Mouse (Mus musculus) embryonic fibroblast, embryonic 13.5 days (primary cell): ENCODE data around the gene Cd200r1.

ENCODE experiments used
- CTCF ChIP-seq: IDR thresholded peaks from 2 replicates; pipeline ENCODE4 v1.5.1; 2011; ENCODE audit warnings: mild to moderate bottlenecking, control low read depth, low read length, moderate library complexity, borderline replicate concordance; ENCODE audit not compliant: insufficient read depth
- POLR2A ChIP-seq: IDR thresholded peaks from 2 replicates; pipeline ENCODE4 v1.6.1; 2011; ENCODE audit warnings: low read depth, mild to moderate bottlenecking, control low read depth, low read length, moderate library complexity

DNA sequence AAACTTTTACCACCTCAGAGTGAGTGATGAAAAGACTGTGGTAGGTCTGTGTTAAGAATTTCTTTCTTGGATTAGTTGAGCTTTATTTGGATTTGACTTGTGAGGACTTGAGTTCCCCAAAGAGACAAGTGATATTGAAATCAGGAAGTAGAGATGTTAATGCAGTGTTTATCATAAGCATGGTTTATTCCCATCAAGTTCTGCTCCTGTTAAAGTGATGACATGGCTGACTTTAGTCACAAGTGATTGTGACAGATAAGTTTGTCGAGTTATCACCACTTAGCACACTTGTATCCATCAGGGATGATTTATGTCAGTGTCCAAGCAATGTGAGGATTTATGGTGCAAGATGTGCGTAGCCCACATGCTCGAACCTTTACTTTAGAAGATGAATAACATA, 66.8 kb downstream of the Cd200r1 start:
- TF ChIP-seq CTCF (no peak), POLR2A (no peak)
